Mouse (Mus musculus) forebrain, postnatal 0 days (tissue): ENCODE data around the gene Ppp1r10. TPM values are rescaled to one million over a fixed set of nuclear protein-coding genes. Genes with fewer than 3 reads are reported as not detected.

Source experiments
- ATAC-seq: fragments of 200-750 bp; cut with Nextera tagmentation; 2 replicates; pipeline ENCODE4 v1.8.0; 2017; ENCODE audit warnings: mild to moderate bottlenecking, moderate library complexity
- DNase-seq: peaks from one replicate; pipeline ENCODE4 v3.0.0-alpha.2; 2015
- H3K27ac ChIP-seq: fragments of 300-500 bp; sonication (generic); 2 replicates; pipeline ENCODE4 v1.5.1; 2014; ENCODE audit warnings: low read depth, mild to moderate bottlenecking, antibody characterized with exemption, low read length, moderate library complexity, mixed read lengths
- H3K27me3 ChIP-seq: fragments of 300-500 bp; sonication (generic); 2 replicates; pipeline ENCODE4 v1.6.1; 2014; ENCODE audit warnings: mild to moderate bottlenecking, low read length, mixed read lengths; ENCODE audit not compliant: insufficient read depth
- H3K36me3 ChIP-seq: fragments of 300-500 bp; sonication (generic); 2 replicates; pipeline ENCODE4 v1.6.1; 2014; ENCODE audit warnings: mild to moderate bottlenecking, moderate library complexity; ENCODE audit not compliant: insufficient read depth
- H3K4me1 ChIP-seq: fragments of 300-500 bp; sonication (generic); 2 replicates; pipeline ENCODE4 v1.6.1; 2014; ENCODE audit warnings: antibody characterized with exemption; ENCODE audit not compliant: insufficient read depth
- H3K4me2 ChIP-seq: fragments of 300-500 bp; sonication (generic); 2 replicates; pipeline ENCODE4 v1.6.1; 2014; ENCODE audit warnings: low read depth, mild to moderate bottlenecking, moderate library complexity
- H3K4me3 ChIP-seq: fragments of 300-500 bp; sonication (generic); 2 replicates; pipeline ENCODE4 v1.5.1; 2014; ENCODE audit warnings: low read depth, low read length, mixed read lengths
- H3K9ac ChIP-seq: fragments of 300-500 bp; sonication (generic); 2 replicates; pipeline ENCODE4 v1.6.1; 2014; ENCODE audit warnings: mild to moderate bottlenecking
- H3K9me3 ChIP-seq: fragments of 300-500 bp; sonication (generic); 2 replicates; pipeline ENCODE4 v1.6.1; 2016; ENCODE audit warnings: low read length
- CTCF ChIP-seq: sonication (generic); IDR thresholded peaks from 2 replicates; pipeline ENCODE4 v1.5.1; 2016; ENCODE audit warnings: antibody characterized with exemption, control low read depth, low read depth
- WGBS: fragments of 180-500 bp; shearing (Covaris S2); extraction: QIAGEN DNeasy Blood & Tissue Kit; methylation state at CpG from one replicate; pipeline ENCODE4 v1.1.7; 2014; 5-methylcytosine and 5-hydroxymethylcytosine counted together
- polyA plus RNA-seq: library from polyadenylated mRNA; unstranded; fragments of >200 nt; fragmentation: Nextera tagmentation; extraction: Ambion mirVana; gene quantifications from 2 replicates; pipeline ENCODE4 v1.2.1, GENCODE M21; 2015
- total RNA-seq: library from RNA; depleted of rRNA; stranded (reverse); fragments of >200 nt; gene quantifications from 2 replicates; pipeline ENCODE4 v1.2.3, GENCODE M21; 2014

The Ppp1r10 gene
- total and polyA plus RNA-seq, 2 experiments from 2014 or later: 32.5 to 60.2 TPM

DNA sequence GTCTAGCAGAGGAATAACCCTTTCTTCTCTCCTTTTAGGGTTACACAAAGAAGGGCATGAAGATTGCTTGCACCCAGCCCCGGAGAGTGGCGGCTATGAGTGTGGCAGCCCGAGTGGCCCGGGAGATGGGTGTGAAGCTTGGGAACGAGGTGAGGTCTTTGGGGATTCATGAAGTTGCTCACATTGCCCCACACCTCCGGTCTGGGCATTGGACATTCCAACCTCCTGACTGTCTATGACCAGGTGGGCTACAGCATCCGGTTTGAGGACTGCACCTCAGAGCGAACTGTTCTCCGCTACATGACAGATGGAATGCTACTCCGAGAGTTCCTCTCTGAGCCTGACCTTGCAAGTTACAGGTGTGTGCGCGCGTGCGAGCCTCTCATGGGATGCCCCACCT lies 32.5 kb upstream of the Ppp1r10 start:
- Histone ChIP-seq H3K9me3 (no peaks in the 10 kb centered on the region), H3K27me3 (no peaks in the 10 kb centered on the region), H3K36me3 (peaks cover 71% of the 10 kb centered on the region), H3K4me2 (no peak overlapping the region), H3K27ac (no peak overlapping the region), H3K4me3 (no peak overlapping the region), H3K9ac (no peak overlapping the region), H3K4me1 (peaks cover 10% of the 10 kb centered on the region)
- no peak for TF ChIP-seq CTCF
- no peak for ATAC-seq
- WGBS: 95% methylated on average over 14 of the region's 14 CpGs
- DNase-seq: no peak

DNA sequence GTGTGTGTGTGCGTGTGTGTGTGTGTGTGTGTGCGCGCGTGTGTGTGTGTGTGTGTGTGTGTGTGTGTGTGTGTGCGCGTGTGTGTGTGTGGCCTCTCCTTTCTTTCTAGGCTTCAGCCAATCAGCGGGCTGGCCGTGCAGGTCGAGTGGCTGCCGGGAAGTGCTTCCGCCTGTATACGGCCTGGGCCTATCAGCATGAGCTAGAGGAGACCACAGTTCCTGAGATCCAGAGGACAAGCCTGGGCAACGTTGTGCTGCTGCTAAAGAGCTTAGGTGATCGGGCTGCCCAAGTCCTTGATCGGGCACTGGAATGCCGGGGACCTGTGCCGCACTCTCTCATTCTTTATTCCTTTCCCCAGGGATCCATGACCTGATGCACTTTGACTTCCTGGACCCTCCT lies 28.5 kb upstream of the Ppp1r10 start:
- H3K9me3 ChIP-seq: no peaks in the 10 kb centered on the region
- H3K27ac ChIP-seq: no peak overlapping the region
- peaks cover 93% of the 10 kb centered on the region for H3K36me3 ChIP-seq
- H3K4me2 ChIP-seq: no peak overlapping the region
- H3K27me3 ChIP-seq: no peaks in the 10 kb centered on the region
- WGBS: 88% methylated on average over 13 of the region's 17 CpGs
- ATAC-seq: no peak
- no peak for DNase-seq
- TF ChIP-seq CTCF: no peak
- H3K4me1 ChIP-seq: no peaks in the 10 kb centered on the region
- H3K4me3 ChIP-seq: no peak overlapping the region
- H3K9ac ChIP-seq: no peak overlapping the region

DNA sequence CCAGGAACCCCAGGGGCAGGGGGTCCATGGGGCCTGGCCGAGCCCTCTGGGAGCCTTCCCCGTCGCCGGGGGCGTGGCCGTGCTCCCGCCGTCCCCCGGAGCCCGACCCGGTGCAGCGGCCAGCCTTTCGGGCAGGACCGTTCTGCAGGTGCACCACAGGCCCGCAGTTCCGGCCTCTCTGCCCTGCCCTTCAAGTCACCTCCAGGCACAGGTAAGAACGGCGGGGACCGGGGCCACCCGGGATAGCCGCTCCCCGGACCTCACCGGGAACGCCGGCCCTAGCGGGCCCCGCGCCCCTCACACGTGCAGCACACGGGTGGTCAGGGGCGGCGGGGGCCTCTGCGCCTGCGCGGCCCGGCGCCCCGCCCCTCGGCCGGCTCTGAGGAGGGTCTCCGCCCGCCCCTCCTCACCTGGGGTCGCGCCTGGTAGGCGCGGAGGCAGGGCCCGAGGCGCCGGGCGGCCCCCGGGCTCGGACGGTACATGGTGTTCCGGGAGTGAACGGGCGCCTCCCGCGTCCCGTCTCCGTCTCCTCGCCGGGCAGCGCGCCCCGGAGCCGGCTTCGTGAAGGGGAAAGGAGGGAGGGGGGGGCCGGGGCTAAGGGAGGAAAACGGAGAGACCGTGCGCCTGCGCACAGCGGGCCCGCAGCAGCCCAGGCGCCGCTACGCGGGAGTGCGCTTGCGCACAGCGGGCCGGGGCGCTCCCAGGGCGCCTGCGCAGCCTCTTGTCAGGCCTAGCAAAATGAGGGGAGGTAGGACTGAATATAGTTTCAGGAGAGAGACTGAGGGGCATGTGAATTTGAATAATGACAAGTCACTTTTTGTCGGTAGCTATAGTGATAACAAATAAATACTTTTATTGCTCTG lies 19.2 kb upstream of the Ppp1r10 start, which contains the start of gene 2310061I04Rik:
Gene 2310061I04Rik, minus strand, starts transcription at position 651 of the 863 bp plus-strand sequence.
- Histone ChIP-seq H3K27me3 (no peaks in the 10 kb centered on the region), H3K4me2 (peak within 1 kb of the TSS; percentile 97), H3K27ac (peak within 1 kb of the TSS; percentile 91), H3K4me1 (peaks cover 9% of the 10 kb centered on the region), H3K9me3 (no peaks in the 10 kb centered on the region), H3K4me3 (peak within 1 kb of the TSS; percentile 76), H3K36me3 (peaks cover 63% of the 10 kb centered on the region), H3K9ac (peak within 1 kb of the TSS; percentile 79)
- TF ChIP-seq CTCF: no peak
- ATAC-seq (peak; percentile 96), DNase-seq (peak; percentile 98)
- WGBS: 4% methylated on average over 61 of the region's 86 CpGs

DNA sequence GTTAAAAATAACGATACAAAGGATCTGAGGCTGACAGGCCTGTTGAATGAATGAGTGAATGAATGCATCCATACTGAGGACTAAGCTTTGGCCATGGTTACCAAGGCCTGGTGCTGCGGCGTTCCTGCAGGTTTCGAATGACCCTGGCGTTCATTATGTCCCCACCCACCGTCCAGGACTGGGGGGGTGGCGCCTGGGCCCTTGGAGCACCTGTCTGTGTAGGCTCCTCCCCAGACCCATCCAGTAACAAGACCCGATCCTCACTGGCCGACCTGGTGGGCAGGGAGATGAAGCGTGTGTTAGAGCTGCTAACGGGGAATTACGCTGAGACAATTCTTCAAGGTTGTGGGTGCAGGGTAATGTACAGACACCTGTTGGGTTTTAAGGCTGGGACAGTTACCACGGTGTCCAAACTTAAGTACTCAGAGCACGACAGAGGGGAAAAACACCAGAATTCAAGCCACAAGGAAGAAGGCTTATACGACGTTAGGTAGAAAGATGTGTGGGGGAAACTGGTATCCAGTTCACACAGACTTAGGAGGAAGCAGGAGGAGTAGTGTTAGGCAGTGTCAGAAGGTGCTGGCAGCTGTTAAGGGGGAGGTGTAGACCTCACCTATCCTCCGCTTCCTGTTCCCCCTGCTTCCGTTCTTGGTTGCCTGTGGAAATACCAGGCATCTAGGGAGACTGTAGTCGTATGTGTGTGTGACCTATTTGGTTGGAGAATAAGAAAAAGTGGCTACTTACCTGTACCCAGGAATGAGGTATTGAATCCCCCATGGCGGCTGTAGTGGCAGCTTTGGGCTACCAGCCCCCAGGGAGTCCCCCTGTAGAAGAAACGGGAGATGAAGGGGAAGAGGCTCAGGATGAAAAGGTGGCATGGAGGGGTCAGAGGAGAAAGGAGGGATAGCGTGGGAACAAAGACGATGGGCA lies 18.3 kb upstream of the Ppp1r10 start:
- Histone ChIP-seq H3K27me3 (no peaks in the 10 kb centered on the region), H3K9me3 (no peaks in the 10 kb centered on the region), H3K9ac (peak overlapping the region; percentile 79), H3K36me3 (peaks cover 63% of the 10 kb centered on the region), H3K4me2 (peak overlapping the region; percentile 97), H3K4me3 (peak overlapping the region; percentile 76; the same call in 1 of the 2 replicates), H3K27ac (peak overlapping the region; percentile 91; the same call in 1 of the 2 replicates), H3K4me1 (peaks cover 9% of the 10 kb centered on the region)
- 43% methylated on average over 23 of the region's 23 CpGs for whole genome bisulfite sequencing
- ATAC-seq: peak; percentile 10; the same call in 1 of the 2 replicates
- TF ChIP-seq CTCF: no peak
- no peak for DNase-seq

DNA sequence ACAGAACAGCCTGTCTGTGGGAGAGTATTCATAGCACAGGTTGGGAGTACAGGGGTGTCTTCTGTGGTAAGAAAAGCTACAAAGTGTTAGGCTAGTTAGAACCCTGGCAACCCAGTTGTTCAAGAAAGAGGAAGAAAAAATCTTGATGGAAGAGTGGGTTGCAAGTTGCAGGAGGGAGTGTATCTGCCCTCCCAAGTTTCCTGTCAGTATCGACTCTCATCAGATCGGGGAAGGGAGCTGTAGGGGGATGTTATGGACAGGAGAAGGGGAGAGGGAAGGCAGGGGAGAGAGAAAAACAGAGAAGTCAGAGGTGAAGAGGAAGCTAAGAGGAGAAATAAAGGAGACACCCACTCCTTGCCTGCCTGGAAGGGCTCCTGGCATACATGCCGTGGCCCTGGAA lies 15.6 kb upstream of the Ppp1r10 start:
- Histone ChIP-seq H3K4me2 (no peak overlapping the region), H3K27ac (no peak overlapping the region), H3K9me3 (no peaks in the 10 kb centered on the region), H3K36me3 (peaks cover 65% of the 10 kb centered on the region), H3K27me3 (no peaks in the 10 kb centered on the region), H3K4me3 (no peak overlapping the region), H3K4me1 (peaks cover 7% of the 10 kb centered on the region), H3K9ac (no peak overlapping the region)
- no peak for TF ChIP-seq CTCF
- ATAC-seq (no peak), DNase-seq (no peak)
- WGBS: 90% methylated on average over 3 of the region's 3 CpGs

DNA sequence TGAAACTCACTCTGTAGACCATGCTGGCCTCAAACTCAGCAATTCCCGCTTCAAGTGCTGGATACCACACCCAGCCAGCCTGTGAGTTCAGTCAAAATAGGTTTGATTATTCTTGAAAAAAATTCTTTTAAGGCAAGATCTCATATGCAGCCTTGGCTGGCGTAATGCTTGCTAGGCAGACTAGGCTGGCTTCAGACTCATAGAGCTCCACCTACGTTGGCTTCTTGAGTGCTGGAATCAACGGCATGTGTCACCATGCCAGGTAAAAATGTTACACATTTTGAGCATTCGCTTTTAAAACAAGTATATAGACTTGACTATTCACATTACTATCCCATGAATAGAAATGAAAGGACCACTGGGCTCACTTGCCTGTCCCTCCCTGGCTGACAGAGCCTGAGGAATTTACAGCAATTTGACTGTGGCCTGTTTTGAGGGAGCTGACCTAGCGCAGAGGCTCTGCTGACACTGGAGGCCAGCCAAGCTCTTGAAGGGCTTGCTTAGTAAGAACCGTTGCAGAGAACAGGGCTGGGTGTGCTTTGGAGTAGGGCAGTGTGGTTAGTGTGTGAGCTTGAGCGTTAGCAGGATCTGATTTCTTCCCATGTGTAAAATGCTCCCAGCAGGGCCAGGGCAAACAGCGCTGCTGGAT lies 12.8 kb upstream of the Ppp1r10 start:
- no peaks in the 10 kb centered on the region for H3K9me3 ChIP-seq
- H3K36me3 ChIP-seq: peaks cover 75% of the 10 kb centered on the region
- 89% methylated on average over 9 of the region's 9 CpGs for WGBS
- no peak for TF ChIP-seq CTCF
- no peak overlapping the region for H3K4me2 ChIP-seq
- no peaks in the 10 kb centered on the region for H3K27me3 ChIP-seq
- H3K9ac ChIP-seq: no peak overlapping the region
- no peak for DNase-seq
- no peak for ATAC-seq
- no peak overlapping the region for H3K27ac ChIP-seq
- no peak overlapping the region for H3K4me3 ChIP-seq
- H3K4me1 ChIP-seq: peaks cover 6% of the 10 kb centered on the region
